Mouse (Mus musculus) hindbrain, embryonic 16.5 days (tissue): ENCODE data around the gene Pigm. TPM values are rescaled to one million over a fixed set of nuclear protein-coding genes. Genes with fewer than 3 reads are reported as not detected.
A peak's percentile ranks its signal among the peaks of the same experiment; 100 is the strongest.

Source experiments
- ATAC-seq: fragments of 200-750 bp; cut with Nextera tagmentation; 2 replicates; pipeline ENCODE4 v1.8.0; 2017; ENCODE audit warnings: moderate TSS enrichment, moderate library complexity
- H3K27ac ChIP-seq: fragments of 300-500 bp; sonication (generic); 2 replicates; pipeline ENCODE4 v1.5.1; 2014; ENCODE audit warnings: low read depth, mild to moderate bottlenecking, control low read depth, low read length, moderate library complexity
- H3K27me3 ChIP-seq: fragments of 300-500 bp; sonication (generic); replicated peaks from 2 replicates; pipeline ENCODE4 v1.6.1; 2014; ENCODE audit warnings: low read length; ENCODE audit not compliant: control insufficient read depth, insufficient read depth
- H3K36me3 ChIP-seq: fragments of 300-500 bp; sonication (generic); 2 replicates; pipeline ENCODE4 v1.6.1; 2014; ENCODE audit warnings: mild to moderate bottlenecking, low read length, moderate library complexity, mixed read lengths; ENCODE audit not compliant: control insufficient read depth, insufficient read depth
- H3K4me1 ChIP-seq: fragments of 300-500 bp; sonication (generic); 2 replicates; pipeline ENCODE4 v1.6.1; 2014; ENCODE audit warnings: low read depth, low read length; ENCODE audit not compliant: control insufficient read depth, insufficient read depth
- H3K4me2 ChIP-seq: fragments of 300-500 bp; sonication (generic); 2 replicates; pipeline ENCODE4 v1.6.1; 2014; ENCODE audit warnings: mild to moderate bottlenecking, low read length, control low read depth, moderate library complexity
- H3K4me3 ChIP-seq: fragments of 300-500 bp; sonication (generic); 2 replicates; pipeline ENCODE4 v1.5.1; 2014; ENCODE audit warnings: mild to moderate bottlenecking, low read length, control low read depth, moderate library complexity
- H3K9ac ChIP-seq: fragments of 300-500 bp; sonication (generic); 2 replicates; pipeline ENCODE4 v1.6.1; 2014; ENCODE audit warnings: low read depth, mild to moderate bottlenecking, control low read depth, low read length, moderate library complexity
- H3K9me3 ChIP-seq: fragments of 300-500 bp; sonication (generic); 2 replicates; pipeline ENCODE4 v1.6.1; 2014; ENCODE audit warnings: mild to moderate bottlenecking, low read length, moderate library complexity; ENCODE audit not compliant: control insufficient read depth
- WGBS: fragments of 180-500 bp; shearing (Covaris S2); extraction: QIAGEN DNeasy Blood & Tissue Kit; methylation state at CpG from one replicate; pipeline ENCODE4 v1.1.7; 2014; 5-methylcytosine and 5-hydroxymethylcytosine counted together
- polyA plus RNA-seq: library from polyadenylated mRNA; unstranded; fragments of >200 nt; fragmentation: Nextera tagmentation; extraction: Ambion mirVana; gene quantifications from 2 replicates; pipeline ENCODE4 v1.2.1, GENCODE M21; 2015

Gene Pigm
- polyA plus RNA-seq, 1 experiment from 2014 or later, result 3.1 TPM

DNA sequence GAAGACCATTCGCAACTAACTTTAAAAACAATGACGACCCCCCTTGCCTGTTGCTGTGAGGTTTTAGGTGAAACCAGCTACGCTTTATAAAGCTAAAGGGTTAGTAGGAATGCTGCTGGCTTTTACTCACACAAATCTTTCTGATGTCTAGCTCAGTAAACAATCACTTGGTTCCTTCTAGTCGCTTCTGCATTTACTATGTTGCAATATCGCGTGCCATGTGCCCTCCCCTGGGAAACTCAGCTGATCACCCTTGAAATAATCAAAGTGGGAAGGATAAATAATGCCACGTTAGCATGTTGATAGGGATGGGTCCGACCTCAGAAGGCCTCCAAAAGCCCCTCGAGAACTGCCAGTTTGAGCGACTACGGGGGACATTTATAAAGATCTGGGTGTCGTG lies 29.0 kb upstream of the Pigm start:
- H3K27me3 ChIP-seq, result no peaks in the 10 kb centered on the region
- H3K4me1 ChIP-seq, result peaks cover 7% of the 10 kb centered on the region
- ATAC-seq, result no peak
- H3K27ac ChIP-seq, result no peak overlapping the region
- WGBS, result 85% methylated on average over 12 of the region's 12 CpGs
- H3K36me3 ChIP-seq, result no peaks in the 10 kb centered on the region
- no peak overlapping the region for H3K9ac ChIP-seq
- no peak overlapping the region for H3K4me2 ChIP-seq
- H3K4me3 ChIP-seq, result no peak overlapping the region
- H3K9me3 ChIP-seq, result no peaks in the 10 kb centered on the region

DNA sequence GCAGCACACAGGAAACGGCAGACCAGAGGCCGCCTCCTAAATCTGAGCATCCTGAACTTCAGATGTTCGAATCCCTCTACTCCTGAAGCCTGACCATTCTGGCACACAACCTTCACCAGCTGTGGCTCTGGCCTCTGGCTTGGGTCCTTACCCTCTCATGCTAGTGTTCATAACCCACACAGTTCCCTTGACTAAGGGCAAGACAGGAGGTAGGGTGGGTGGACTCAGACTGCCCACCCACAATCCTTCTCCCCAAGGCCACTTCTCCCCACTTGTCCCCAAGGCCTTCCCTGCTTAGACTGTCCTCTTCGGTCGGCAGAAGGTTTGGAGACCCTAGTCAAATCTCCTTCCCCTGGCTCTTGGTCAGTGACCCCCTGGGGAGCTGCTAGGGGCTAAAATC lies 26.8 kb upstream of the Pigm start:
- no peaks in the 10 kb centered on the region for H3K27me3 ChIP-seq
- no peak overlapping the region for H3K4me2 ChIP-seq
- peak; percentile 18 for ATAC-seq
- H3K9ac ChIP-seq, result peak overlapping the region; percentile 24; the same call in 1 of the 2 replicates
- WGBS, result 32% methylated on average over 5 of the region's 5 CpGs
- peaks cover 7% of the 10 kb centered on the region for H3K4me1 ChIP-seq
- H3K9me3 ChIP-seq, result no peaks in the 10 kb centered on the region
- peak overlapping the region; percentile 58 for H3K27ac ChIP-seq
- no peaks in the 10 kb centered on the region for H3K36me3 ChIP-seq
- H3K4me3 ChIP-seq, result no peak overlapping the region

DNA sequence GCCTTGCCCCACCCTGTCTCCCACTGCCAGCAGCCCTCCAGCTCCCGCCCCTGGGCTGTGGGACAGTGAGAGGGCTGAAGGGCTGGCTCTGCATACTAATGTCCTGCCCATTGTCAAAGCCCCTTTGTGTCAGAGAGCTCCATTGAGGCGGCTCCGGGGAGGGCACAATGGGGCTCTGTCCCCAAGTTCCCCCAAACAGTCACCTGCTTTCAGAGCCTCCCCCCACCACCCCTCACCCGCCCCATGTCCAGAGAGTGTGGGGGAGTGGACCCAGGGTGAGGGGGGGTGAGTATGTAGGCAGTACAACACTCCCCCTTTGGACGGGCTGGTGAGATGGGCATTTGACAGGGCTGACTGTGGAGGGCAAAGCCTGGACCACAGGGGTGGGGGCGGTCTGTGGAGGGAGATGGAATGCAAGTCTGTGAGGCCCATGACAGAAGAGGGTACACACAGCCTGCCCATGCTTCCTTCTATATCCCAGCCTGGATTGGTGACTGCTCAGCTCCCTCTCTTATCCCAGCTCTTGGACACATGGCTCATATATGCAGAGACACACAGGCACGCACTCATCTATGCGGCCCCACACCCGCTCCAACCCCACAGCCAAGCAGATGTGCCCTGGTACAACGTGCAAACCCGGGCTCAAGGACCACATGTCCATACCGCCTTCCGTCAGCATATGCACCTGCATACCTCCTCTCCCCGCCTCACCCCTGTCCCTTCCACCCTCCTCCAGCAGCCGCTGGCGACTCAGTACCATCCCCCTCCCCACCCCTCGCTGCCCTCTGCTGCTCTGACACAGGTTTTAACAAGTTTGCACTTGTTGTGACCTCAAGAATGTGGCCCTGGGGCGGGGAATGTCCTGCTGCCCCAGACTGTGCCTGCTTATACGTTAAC lies 26.2 kb upstream of the Pigm start:
- H3K27ac ChIP-seq, result peak overlapping the region; percentile 79
- peaks cover 9% of the 10 kb centered on the region for H3K4me1 ChIP-seq
- no peak overlapping the region for H3K4me3 ChIP-seq
- no peaks in the 10 kb centered on the region for H3K9me3 ChIP-seq
- H3K9ac ChIP-seq, result peak overlapping the region; percentile 26
- peak overlapping the region; percentile 35 for H3K4me2 ChIP-seq
- no peaks in the 10 kb centered on the region for H3K36me3 ChIP-seq
- peak; percentile 98 for ATAC-seq
- WGBS, result 6% methylated on average over 19 of the region's 19 CpGs
- no peaks in the 10 kb centered on the region for H3K27me3 ChIP-seq

DNA sequence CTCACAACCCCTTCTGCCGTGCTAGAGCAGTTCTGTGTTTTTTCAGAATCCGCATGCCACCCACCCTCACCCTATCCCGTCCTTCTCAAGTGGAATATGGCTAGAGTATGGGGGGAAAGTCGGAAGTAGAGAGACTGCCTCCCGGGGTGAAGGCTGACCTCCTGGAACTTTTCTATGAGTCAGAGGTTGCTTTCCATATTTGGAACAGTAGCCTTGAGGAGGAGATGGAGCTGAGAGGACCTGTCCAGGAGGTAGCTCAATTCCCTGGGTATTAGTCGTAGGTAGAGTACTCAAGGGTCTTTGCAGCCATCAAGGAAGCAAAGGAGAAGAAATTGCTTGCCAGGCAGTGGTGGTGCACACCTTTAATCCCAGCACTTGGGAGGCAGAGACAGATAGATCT lies 24.3 kb upstream of the Pigm start:
- Histone ChIP-seq H3K36me3 (no peaks in the 10 kb centered on the region), H3K27ac (no peak overlapping the region), H3K4me3 (no peak overlapping the region), H3K9ac (no peak overlapping the region), H3K9me3 (no peaks in the 10 kb centered on the region), H3K4me2 (no peak overlapping the region), H3K27me3 (no peaks in the 10 kb centered on the region), H3K4me1 (peaks cover 12% of the 10 kb centered on the region)
- ATAC-seq, result no peak
- WGBS, result 76% methylated on average over 6 of the region's 6 CpGs

DNA sequence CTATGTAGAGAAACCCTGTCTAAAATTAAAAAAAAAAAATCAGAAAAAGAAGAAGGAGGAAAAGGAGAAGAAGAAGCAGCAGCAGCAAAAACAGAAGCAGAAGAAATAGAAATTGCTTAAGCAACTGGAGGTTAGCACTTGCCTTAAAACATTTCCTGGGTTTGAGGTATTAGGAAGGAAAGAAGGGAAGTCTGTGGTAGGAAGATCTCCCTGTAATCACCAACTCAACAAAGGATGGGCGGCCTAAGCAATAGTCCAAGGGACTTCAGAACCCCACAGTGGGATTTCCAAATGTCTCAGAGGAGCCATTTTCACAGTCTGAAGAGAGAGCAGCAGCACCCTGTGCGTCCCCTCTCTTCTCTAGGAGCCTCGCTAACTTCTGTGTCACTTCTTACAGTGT lies 23.9 kb upstream of the Pigm start:
- Histone ChIP-seq H3K27ac (no peak overlapping the region), H3K9me3 (no peaks in the 10 kb centered on the region), H3K4me1 (peaks cover 12% of the 10 kb centered on the region), H3K4me3 (no peak overlapping the region), H3K27me3 (no peaks in the 10 kb centered on the region), H3K9ac (no peak overlapping the region), H3K4me2 (no peak overlapping the region), H3K36me3 (no peaks in the 10 kb centered on the region)
- 84% methylated on average over 3 of the region's 3 CpGs for WGBS
- ATAC-seq, result no peak

DNA sequence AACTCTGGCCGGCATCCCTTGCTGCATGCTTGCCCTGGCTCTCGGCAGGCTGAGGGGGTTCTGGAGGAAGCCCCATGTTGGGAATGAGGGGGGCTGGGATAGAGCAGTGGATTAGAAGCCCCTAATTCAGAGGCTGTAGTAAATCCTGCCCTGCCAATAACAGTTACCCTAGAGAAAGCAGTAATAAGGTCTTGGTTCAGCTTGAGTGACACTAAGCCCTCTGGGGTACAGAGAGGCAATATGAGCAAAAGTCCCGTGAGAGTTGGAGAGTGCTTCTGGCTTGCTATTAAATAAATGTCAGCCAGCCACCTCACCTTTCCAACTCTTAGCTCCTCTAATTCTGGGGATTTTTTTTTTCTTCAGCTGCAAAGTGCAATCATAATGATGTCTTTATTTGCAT lies 21.0 kb upstream of the Pigm start:
- H3K4me1 ChIP-seq, result peaks cover 13% of the 10 kb centered on the region
- no peak overlapping the region for H3K4me3 ChIP-seq
- H3K36me3 ChIP-seq, result no peaks in the 10 kb centered on the region
- no peak for ATAC-seq
- H3K27ac ChIP-seq, result peak overlapping the region; percentile 23; the same call in 1 of the 2 replicates
- no peaks in the 10 kb centered on the region for H3K27me3 ChIP-seq
- H3K9me3 ChIP-seq, result no peaks in the 10 kb centered on the region
- no peak overlapping the region for H3K4me2 ChIP-seq
- 0 out of 2 replicates have a peak overlapping the region, but pooled peaks have one; percentile 13 for H3K9ac ChIP-seq
- WGBS, result 29% methylated on average over 3 of the region's 3 CpGs

DNA sequence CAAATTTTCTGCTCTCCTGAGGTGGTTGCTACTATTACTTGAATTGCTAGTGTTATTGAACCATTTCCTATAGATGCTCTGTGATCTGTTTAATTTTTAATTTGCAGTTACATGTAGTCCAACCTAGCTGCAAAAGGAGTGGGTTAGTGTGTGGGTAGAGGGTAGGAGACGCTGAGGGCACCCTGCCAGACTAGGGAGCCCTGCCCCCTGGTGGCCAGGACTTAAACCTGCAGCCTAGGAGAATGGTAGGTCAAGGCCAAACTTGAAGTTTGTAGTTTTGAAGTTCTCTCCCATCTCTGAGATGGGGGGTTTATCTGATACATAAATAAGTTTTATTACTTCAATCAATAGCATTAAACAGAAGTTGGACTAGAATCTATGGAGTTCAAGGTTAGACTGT lies 18.8 kb upstream of the Pigm start:
- peak; percentile 58 for ATAC-seq
- H3K4me3 ChIP-seq, result no peak overlapping the region
- no peaks in the 10 kb centered on the region for H3K27me3 ChIP-seq
- WGBS, result 0% methylated on average over 1 of the region's 1 CpGs
- H3K36me3 ChIP-seq, result no peaks in the 10 kb centered on the region
- no peak overlapping the region for H3K4me2 ChIP-seq
- H3K27ac ChIP-seq, result no peak overlapping the region
- H3K9me3 ChIP-seq, result no peaks in the 10 kb centered on the region
- peaks cover 10% of the 10 kb centered on the region for H3K4me1 ChIP-seq
- H3K9ac ChIP-seq, result no peak overlapping the region

DNA sequence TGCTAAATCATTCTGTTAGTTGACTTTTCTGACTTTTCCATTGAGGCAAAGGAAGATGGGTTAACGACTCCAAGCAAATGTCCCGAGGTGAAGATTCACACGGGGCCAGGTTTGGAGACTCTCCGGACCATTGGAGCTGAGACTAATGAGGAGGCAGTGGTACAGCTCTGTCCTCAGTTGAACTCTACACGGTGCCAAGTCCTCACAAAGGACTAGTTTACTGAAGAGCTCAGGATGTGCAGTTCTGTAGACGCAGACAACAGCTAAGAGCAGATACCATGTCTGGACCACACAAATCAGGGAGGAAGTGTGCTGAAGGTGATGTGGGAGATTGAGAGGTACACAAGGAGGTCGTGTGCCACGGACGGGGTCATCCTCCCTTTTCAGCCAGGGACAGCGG lies 18.0 kb upstream of the Pigm start:
- peaks cover 10% of the 10 kb centered on the region for H3K4me1 ChIP-seq
- no peak overlapping the region for H3K4me2 ChIP-seq
- H3K27ac ChIP-seq, result no peak overlapping the region
- H3K9ac ChIP-seq, result no peak overlapping the region
- 60% methylated on average over 10 of the region's 10 CpGs for WGBS
- no peak overlapping the region for H3K4me3 ChIP-seq
- no peaks in the 10 kb centered on the region for H3K27me3 ChIP-seq
- no peaks in the 10 kb centered on the region for H3K9me3 ChIP-seq
- H3K36me3 ChIP-seq, result no peaks in the 10 kb centered on the region
- ATAC-seq, result no peak

DNA sequence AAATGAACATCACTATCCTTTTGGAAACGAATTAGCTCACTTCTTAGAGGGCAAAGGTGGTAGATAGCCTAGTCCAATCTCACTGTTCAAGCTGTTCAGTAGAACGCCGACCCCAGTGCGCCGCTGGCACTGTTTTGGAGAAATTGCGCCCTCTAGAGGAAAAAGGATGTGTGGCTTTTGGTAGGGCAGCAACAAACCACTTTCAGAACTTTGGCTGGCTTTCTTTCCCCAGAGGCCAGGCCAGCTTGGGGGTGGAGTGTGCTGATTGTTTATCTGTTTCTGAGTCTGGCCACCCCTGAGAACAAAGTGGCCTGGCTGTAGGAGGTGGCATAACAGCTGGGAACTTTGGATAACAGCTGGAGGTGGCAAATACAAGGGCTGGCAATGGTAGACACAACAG lies 11.7 kb upstream of the Pigm start:
- Histone ChIP-seq H3K27me3 (no peaks in the 10 kb centered on the region), H3K36me3 (no peaks in the 10 kb centered on the region), H3K9me3 (no peaks in the 10 kb centered on the region), H3K9ac (no peak overlapping the region), H3K4me1 (no peaks in the 10 kb centered on the region), H3K27ac (no peak overlapping the region), H3K4me2 (no peak overlapping the region), H3K4me3 (no peak overlapping the region)
- 9% methylated on average over 6 of the region's 6 CpGs for WGBS
- peak; percentile 51; the same call in 1 of the 2 replicates for ATAC-seq
